Mouse (Mus musculus): ENCODE data around the gene Pomt2. TPM values are rescaled to one million over a fixed set of nuclear protein-coding genes. Genes with fewer than 3 reads are reported as not detected.

The Pomt2 gene
- polyA plus RNA-seq, 1 experiment from 2014 or later = 18.7 TPM

DNA sequence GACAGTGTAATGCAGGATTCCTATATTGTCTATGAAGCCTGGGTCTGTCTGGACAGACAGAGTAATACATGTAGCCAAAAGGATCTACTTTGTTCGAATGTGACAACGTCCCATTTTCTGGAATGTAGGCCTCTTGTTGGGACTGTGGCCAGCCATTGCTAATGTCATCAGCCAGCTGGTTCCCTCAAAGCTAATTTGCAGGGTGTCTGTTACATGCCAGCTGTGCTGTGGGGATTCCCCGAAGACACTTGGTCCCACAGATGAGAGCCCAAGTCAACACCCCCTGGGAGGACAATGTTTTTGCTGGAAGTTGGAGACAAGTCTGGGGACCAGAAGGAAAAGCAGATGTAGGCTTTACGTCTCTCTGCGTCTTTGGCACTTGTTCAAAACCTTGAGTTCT lies 81.3 kb downstream of the Pomt2 start:
- H3K36me3 ChIP-seq = no peaks in the 10 kb centered on the region
- no peaks in the 10 kb centered on the region for H3K27me3 ChIP-seq (ENCODE audit: low read depth, poor library complexity, severe bottlenecking)
- H3K27ac ChIP-seq = no peak overlapping the region
- no peaks in the 10 kb centered on the region for H3K9me3 ChIP-seq (replicated peaks)
- no peaks in the 10 kb centered on the region for H3K4me1 ChIP-seq
- no peak overlapping the region for H3K4me3 ChIP-seq
- DNase-seq (ENCODE audit: low spot score) = no peak
- 94% methylated on average over 5 of the region's 5 CpGs for WGBS

DNA sequence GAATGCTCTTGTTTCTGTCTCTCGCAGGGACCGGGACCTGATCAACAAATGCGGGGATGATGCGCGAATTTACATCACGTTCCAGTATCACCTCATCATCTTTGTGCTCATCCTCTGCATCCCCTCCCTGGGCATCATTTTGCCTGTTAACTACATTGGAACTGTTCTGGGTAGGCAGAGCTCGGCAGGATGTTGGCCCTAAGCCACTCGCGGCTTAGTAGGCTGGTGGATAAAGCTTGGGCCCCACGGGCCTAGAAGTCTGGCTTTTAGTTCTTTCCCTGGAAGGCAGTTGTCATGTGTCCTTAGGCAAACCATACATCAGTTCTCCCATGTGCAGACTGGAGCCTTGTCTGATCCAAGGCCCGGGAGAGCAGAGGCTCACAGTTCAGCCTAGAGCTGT lies 82.3 kb downstream of the Pomt2 start:
- 89% methylated on average over 11 of the region's 11 CpGs for WGBS
- no peak for DNase-seq (ENCODE audit: low spot score)
- no peaks in the 10 kb centered on the region for H3K9me3 ChIP-seq (replicated peaks)
- no peaks in the 10 kb centered on the region for H3K27me3 ChIP-seq (ENCODE audit: low read depth, poor library complexity, severe bottlenecking)
- H3K27ac ChIP-seq = no peak overlapping the region
- no peaks in the 10 kb centered on the region for H3K4me1 ChIP-seq
- no peaks in the 10 kb centered on the region for H3K36me3 ChIP-seq
- no peak overlapping the region for H3K4me3 ChIP-seq

DNA sequence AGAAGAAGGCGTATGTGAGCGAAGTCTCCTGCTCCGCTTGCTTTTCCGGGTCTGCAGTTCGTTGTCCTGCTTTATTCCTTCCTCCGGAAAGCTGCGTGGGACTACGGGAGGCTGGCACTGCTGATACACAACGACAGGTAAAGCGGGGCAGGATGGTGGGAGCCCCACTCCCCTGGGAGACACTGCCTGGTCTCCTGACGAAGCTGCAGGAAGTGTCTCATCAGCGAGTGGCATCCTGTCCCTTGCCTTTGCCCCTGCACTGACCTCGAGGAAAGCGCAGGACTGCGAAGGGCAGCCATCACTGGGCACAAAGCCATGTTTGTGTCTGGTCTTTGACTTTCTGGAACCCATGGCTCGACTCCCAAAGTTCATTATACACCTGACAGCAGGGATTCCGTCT lies 90.7 kb downstream of the Pomt2 start:
- 75% methylated on average over 17 of the region's 17 CpGs for WGBS
- H3K27me3 ChIP-seq (ENCODE audit: low read depth, poor library complexity, severe bottlenecking) = peaks cover 16% of the 10 kb centered on the region; the same call in 1 of the 2 replicates
- H3K9me3 ChIP-seq (replicated peaks) = no peaks in the 10 kb centered on the region
- no peak overlapping the region for H3K27ac ChIP-seq
- DNase-seq (ENCODE audit: low spot score) = no peak
- no peak overlapping the region for H3K4me3 ChIP-seq
- no peaks in the 10 kb centered on the region for H3K4me1 ChIP-seq
- H3K36me3 ChIP-seq = no peaks in the 10 kb centered on the region

Other genes with a start within 250 kb of the Pomt2 start
- 31.8 and 37.7 TPM in 2 replicates for gene Cipc, start 200.9 kb downstream of the Pomt2 start, polyA plus RNA-seq (2016; fragmentation: Nextera tagmentation; extraction: Ambion mirVana)
- 0.04 TPM in 2 replicates for gene Zdhhc22, start 157.5 kb downstream of the Pomt2 start, polyA plus RNA-seq (2016; fragmentation: Nextera tagmentation; extraction: Ambion mirVana)
- not detected in 2 replicates for gene Tmem63c, start 126.6 kb downstream of the Pomt2 start, polyA plus RNA-seq (2016; fragmentation: Nextera tagmentation; extraction: Ambion mirVana)
- gene Ngb, start 45.4 kb downstream of the Pomt2 start, polyA plus RNA-seq (2016; fragmentation: Nextera tagmentation; extraction: Ambion mirVana) = 0.11 and 0.45 TPM in 2 replicates
- 25.6 and 31.3 TPM in 2 replicates for gene Gstz1, start 803 bp downstream of the Pomt2 start, polyA plus RNA-seq (2016; fragmentation: Nextera tagmentation; extraction: Ambion mirVana)
- gene Samd15, start 51.8 kb upstream of the Pomt2 start, polyA plus RNA-seq (2016; fragmentation: Nextera tagmentation; extraction: Ambion mirVana) = 0.91 and 1.6 TPM in 2 replicates
- gene Tmed8, start 52.5 kb upstream of the Pomt2 start, polyA plus RNA-seq (2016; fragmentation: Nextera tagmentation; extraction: Ambion mirVana) = 2.5 and 2.8 TPM in 2 replicates
- gene Noxred1, start 90.8 kb upstream of the Pomt2 start, polyA plus RNA-seq (2016; fragmentation: Nextera tagmentation; extraction: Ambion mirVana) = 0.59 and 0.94 TPM in 2 replicates
- 50.5 and 56.7 TPM in 2 replicates for gene Vipas39, start 118.3 kb upstream of the Pomt2 start, polyA plus RNA-seq (2016; fragmentation: Nextera tagmentation; extraction: Ambion mirVana)
- 294 and 332 TPM in 2 replicates for gene Ahsa1, start 118.5 kb upstream of the Pomt2 start, polyA plus RNA-seq (2016; fragmentation: Nextera tagmentation; extraction: Ambion mirVana)
- 1.0 and 1.2 TPM in 2 replicates for gene Ism2, start 151.7 kb upstream of the Pomt2 start, polyA plus RNA-seq (2016; fragmentation: Nextera tagmentation; extraction: Ambion mirVana)
- gene Sptlc2, start 240.4 kb upstream of the Pomt2 start, polyA plus RNA-seq (2016; fragmentation: Nextera tagmentation; extraction: Ambion mirVana) = 48.2 and 57.4 TPM in 2 replicates

Data from limb, embryonic 10.5 days (tissue).